Mouse (Mus musculus) B cell, adult 67 days (primary cell): ENCODE results near the gene Sema4a. TPM values are rescaled to one million over a fixed set of nuclear protein-coding genes. Genes with fewer than 3 reads are reported as not detected.

Source experiments
- total RNA-seq, 2 experiments: library from RNA; stranded (reverse); gene quantifications; 4 replicates each; pipeline ENCODE4 v1.2.4; 2023

Gene Sema4a
- total RNA-seq, result 1 to 10 TPM; 1.8 to 3.5 TPM

GRCm38 (mm10) chr3:88460983-88461696, at the start of gene Sema4a:
TSS of gene Sema4a (minus strand) at chr3:88461182.

DNA sequence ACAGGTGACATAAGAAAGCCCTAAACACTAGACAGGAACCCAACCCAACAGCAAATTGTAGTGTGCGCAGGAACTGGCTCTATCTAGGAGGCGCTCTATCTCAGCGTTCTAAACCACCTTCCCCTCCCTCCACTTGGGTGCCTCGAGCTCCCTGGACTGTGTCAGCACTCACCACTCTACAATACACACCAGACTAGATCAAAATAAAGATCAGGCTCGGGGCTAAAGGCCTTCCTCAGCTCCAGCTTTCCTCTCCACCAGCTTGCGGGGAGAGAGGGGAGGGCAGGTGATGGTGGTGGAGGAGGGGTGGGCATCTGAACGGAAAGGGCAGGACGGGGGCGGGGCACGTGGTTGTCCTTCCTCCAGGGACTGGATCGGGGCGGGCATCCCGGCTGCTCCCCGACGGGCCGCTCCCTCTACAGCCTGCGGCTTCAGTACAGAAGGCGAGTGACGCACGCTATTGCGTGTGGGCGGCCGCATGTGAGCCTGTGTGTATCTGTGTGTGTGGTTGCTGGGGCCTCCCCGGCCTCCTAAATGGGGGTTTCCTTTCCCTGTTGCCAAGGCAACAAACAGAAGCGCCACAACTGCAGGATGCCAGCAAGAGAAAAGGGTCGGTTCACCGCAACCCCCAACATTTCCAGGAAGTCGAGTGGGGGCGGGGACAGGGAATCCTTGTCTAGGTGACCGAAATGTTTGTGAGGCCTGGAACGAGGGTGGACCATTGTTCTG, 48.9 kb upstream of the Sema4a start, which contains the start of gene Lmna:
Gene Lmna (minus strand): TSS at position 265 of the 729 bp plus-strand sequence.

GRCm38 (mm10) chr3:88424605-88425329, 36.2 kb downstream of the Sema4a start, which contains the start of gene Slc25a44:
TSS of gene Slc25a44 (minus strand) at chr3:88425139.

DNA sequence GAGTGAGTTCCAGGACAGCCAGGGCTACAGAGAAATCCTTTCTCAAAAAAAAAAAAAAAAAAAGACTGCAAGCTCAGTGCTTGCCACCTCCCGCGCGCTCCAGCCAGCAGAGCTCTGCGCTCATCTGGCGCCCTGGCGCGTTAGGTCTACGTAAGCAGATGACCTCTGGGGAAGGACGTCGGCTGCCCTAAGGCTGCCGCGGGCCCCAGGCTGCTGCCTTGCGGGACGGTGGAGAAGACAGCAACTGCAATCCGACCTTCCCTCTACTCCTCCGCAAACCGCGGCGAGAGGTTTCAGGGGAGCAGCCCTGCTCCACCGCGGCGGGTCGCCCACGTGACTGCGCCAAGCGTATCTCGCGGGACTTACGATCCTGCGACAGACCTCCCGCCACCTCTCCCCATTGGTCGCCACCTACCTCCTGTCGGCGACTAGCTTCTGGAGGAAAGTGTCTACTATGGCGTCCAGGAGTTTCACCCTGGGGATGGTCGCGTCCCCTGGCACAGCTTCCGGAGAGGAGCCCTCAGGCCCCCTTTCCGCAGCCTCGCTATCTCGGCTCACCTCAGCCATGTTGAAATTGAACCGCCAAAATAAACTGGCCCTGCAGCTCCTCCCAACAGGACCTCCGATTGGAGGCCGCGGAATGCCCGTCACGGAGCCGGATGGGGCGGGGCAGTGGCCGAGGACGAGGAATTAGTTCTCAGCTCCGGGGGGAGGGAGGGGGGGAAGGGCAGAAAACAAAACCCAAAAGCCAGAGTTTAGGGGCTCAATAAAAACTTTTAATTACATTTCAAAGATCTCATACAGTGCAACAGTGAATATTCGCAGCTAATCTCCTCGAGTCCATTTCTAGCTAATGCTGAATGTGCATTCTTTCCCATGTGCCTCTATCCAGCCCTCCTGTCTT, 51.0 kb downstream of the Sema4a start, which contains the start of gene Pmf1:
Gene Pmf1 (minus strand): TSS at position 591 of the 904 bp plus-strand sequence.

Other genes with a start within 250 kb of the Sema4a start
- gene Rhbg, start 206.5 kb downstream of the Sema4a start, total RNA-seq, result not detected
- gene Gm38392, start 174.0 kb downstream of the Sema4a start, total RNA-seq, result under 1 TPM in 1 of 2 experiments, not detected in 1; 0.47 TPM
- 1 to 10 TPM; 4.0 to 6.8 TPM for gene Tsacc, start 164.2 kb downstream of the Sema4a start, total RNA-seq
- gene Cct3, start 164.1 kb downstream of the Sema4a start, total RNA-seq, result 100 to 1,000 TPM; 160 to 212 TPM
- gene Glmp, start 136.2 kb downstream of the Sema4a start, total RNA-seq, result 100 to 1,000 TPM; 123 to 143 TPM
- 1 to 10 TPM in 1 of 2 experiments, under 1 TPM in 1; 0.42 to 1.2 TPM for gene Tmem79, start 125.0 kb downstream of the Sema4a start, total RNA-seq
- gene Smg5, start 124.9 kb downstream of the Sema4a start, total RNA-seq, result 100 to 1,000 TPM; 144 TPM
- gene Paqr6, start 96.6 kb downstream of the Sema4a start, total RNA-seq, result 1 to 10 TPM; 3.7 to 4.6 TPM
- 1 to 10 TPM in 1 of 2 experiments, not detected in 1; 1.7 TPM for gene Bglap3, start 88.4 kb downstream of the Sema4a start, total RNA-seq
- not detected for gene Bglap2, start 82.5 kb downstream of the Sema4a start, total RNA-seq
- not detected for gene Bglap, start 76.7 kb downstream of the Sema4a start, total RNA-seq
- 10 to 100 TPM; 52.3 to 62.4 TPM for gene Pmf1, start 50.9 kb downstream of the Sema4a start, total RNA-seq
- gene Slc25a44, start 36.0 kb downstream of the Sema4a start, total RNA-seq, result 10 to 100 TPM; 15.1 to 18.4 TPM
- 1 to 10 TPM; 2.7 to 8.9 TPM for gene Lmna, start 48.8 kb upstream of the Sema4a start, total RNA-seq
- 1 to 10 TPM; 1.1 to 1.4 TPM for gene Mex3a, start 71.2 kb upstream of the Sema4a start, total RNA-seq
- 1 to 10 TPM; 1.1 to 2.7 TPM for gene Rab25, start 87.1 kb upstream of the Sema4a start, total RNA-seq
- gene Lamtor2, start 91.9 kb upstream of the Sema4a start, total RNA-seq, result 100 to 1,000 TPM in 1 of 2 experiments, 10 to 100 TPM in 1; 84.6 to 103 TPM
- 10 to 100 TPM; 48.4 to 50.3 TPM for gene Ubqln4, start 92.6 kb upstream of the Sema4a start, total RNA-seq
- gene Ssr2, start 114.7 kb upstream of the Sema4a start, total RNA-seq, result 10 to 100 TPM; 70.8 to 73.9 TPM
- gene Arhgef2, start 144.8 kb upstream of the Sema4a start, total RNA-seq, result 100 to 1,000 TPM; 275 to 277 TPM
- gene Rxfp4, start 192.0 kb upstream of the Sema4a start, total RNA-seq, result not detected
- gene Khdc4, start 224.6 kb upstream of the Sema4a start, total RNA-seq, result 100 to 1,000 TPM; 130 to 137 TPM